Mouse (Mus musculus) liver, adult 2 months (tissue): Measurements from ENCODE around the gene Plce1.

ENCODE experiments used
- CTCF ChIP-seq: fragments of 200-500 bp; IDR thresholded peaks from 2 replicates; pipeline ENCODE4 v1.5.1; 2011; ENCODE audit warnings: low read depth, low read length, control low read depth
- POLR2A ChIP-seq: fragments of 200-500 bp; IDR thresholded peaks from 2 replicates; pipeline ENCODE4 v1.6.1; 2011; ENCODE audit warnings: low read length, control low read depth; ENCODE audit not compliant: insufficient read depth; ENCODE audit errors: extremely low read depth

GRCm38 (mm10) chr19:38633306-38633705 lies 152.4 kb downstream of the Plce1 start:
- TF ChIP-seq POLR2A (no peak), CTCF (no peak)
